Mouse (Mus musculus): ENCODE measurements around the gene Rcn3. TPM values are rescaled to one million over a fixed set of nuclear protein-coding genes. Genes with fewer than 3 reads are reported as not detected.

Gene Rcn3
- polyA plus RNA-seq, 1 experiment from 2014 or later, result 362 TPM

- no peaks in the 10 kb centered on the region for H3K27me3 ChIP-seq
- no peak overlapping the region for H3K27ac ChIP-seq
- H3K4me1 ChIP-seq, result peaks cover 41% of the 10 kb centered on the region
- ATAC-seq (replicated peaks; ENCODE audit: low FRiP score), result no peak
- H3K36me3 ChIP-seq, result peaks cover 69% of the 10 kb centered on the region
- H3K4me3 ChIP-seq (replicated peaks), result no peak overlapping the region
- no peak overlapping the region for H3K9ac ChIP-seq
- WGBS, result 90% methylated on average over 23 of the region's 23 CpGs
- H3K9me3 ChIP-seq (replicated peaks), result no peaks in the 10 kb centered on the region
- no peak overlapping the region for H3K4me2 ChIP-seq
Measured at GRCm38 (mm10) chr7:45048923-45049657, 42.9 kb downstream of the Rcn3 start.

- H3K9ac ChIP-seq, result no peak overlapping the region
- H3K36me3 ChIP-seq, result peaks cover 78% of the 10 kb centered on the region
- H3K4me2 ChIP-seq, result no peak overlapping the region
- no peak overlapping the region for H3K4me3 ChIP-seq (replicated peaks)
- H3K9me3 ChIP-seq (replicated peaks), result no peaks in the 10 kb centered on the region
- peaks cover 36% of the 10 kb centered on the region for H3K4me1 ChIP-seq
- ATAC-seq (replicated peaks; ENCODE audit: low FRiP score), result no peak
- H3K27me3 ChIP-seq, result no peaks in the 10 kb centered on the region
- H3K27ac ChIP-seq, result no peak overlapping the region
- WGBS, result 93% methylated on average over 38 of the region's 38 CpGs
Measured at GRCm38 (mm10) chr7:45048001-45048890, 43.8 kb downstream of the Rcn3 start.

- Histone ChIP-seq H3K36me3 (peaks cover 85% of the 10 kb centered on the region), H3K9me3 (replicated peaks) (no peaks in the 10 kb centered on the region), H3K9ac (no peak overlapping the region), H3K27me3 (no peaks in the 10 kb centered on the region), H3K27ac (no peak overlapping the region), H3K4me1 (peaks cover 36% of the 10 kb centered on the region), H3K4me2 (no peak overlapping the region), H3K4me3 (replicated peaks) (no peak overlapping the region)
- ATAC-seq (replicated peaks; ENCODE audit: low FRiP score), result no peak
- 96% methylated on average over 14 of the region's 14 CpGs for WGBS
Measured at GRCm38 (mm10) chr7:45047491-45047890, 44.5 kb downstream of the Rcn3 start.

- no peak overlapping the region for H3K4me2 ChIP-seq
- no peaks in the 10 kb centered on the region for H3K9me3 ChIP-seq (replicated peaks)
- H3K27me3 ChIP-seq, result no peaks in the 10 kb centered on the region
- no peak overlapping the region for H3K9ac ChIP-seq
- H3K4me1 ChIP-seq, result peaks cover 35% of the 10 kb centered on the region
- H3K27ac ChIP-seq, result no peak overlapping the region
- H3K36me3 ChIP-seq, result peaks cover 91% of the 10 kb centered on the region
- no peak overlapping the region for H3K4me3 ChIP-seq (replicated peaks)
- no peak for ATAC-seq (replicated peaks; ENCODE audit: low FRiP score)
- 94% methylated on average over 26 of the region's 26 CpGs for WGBS
Measured at GRCm38 (mm10) chr7:45046853-45047350, 45.1 kb downstream of the Rcn3 start.

- 91% methylated on average over 22 of the region's 22 CpGs for WGBS
- Histone ChIP-seq H3K4me2 (no peak overlapping the region), H3K27ac (no peak overlapping the region), H3K36me3 (peaks cover 99% of the 10 kb centered on the region), H3K4me3 (replicated peaks) (no peak overlapping the region), H3K4me1 (peaks cover 23% of the 10 kb centered on the region), H3K9ac (no peak overlapping the region), H3K27me3 (no peaks in the 10 kb centered on the region), H3K9me3 (replicated peaks) (no peaks in the 10 kb centered on the region)
- no peak for ATAC-seq (replicated peaks; ENCODE audit: low FRiP score)
Measured at GRCm38 (mm10) chr7:45045741-45046140, 46.3 kb downstream of the Rcn3 start.

- Histone ChIP-seq H3K9me3 (replicated peaks) (no peaks in the 10 kb centered on the region), H3K4me3 (replicated peaks) (no peak overlapping the region), H3K4me1 (0 out of 2 replicates have a peak, but pooled peaks cover 7% of the 10 kb centered on the region), H3K4me2 (no peak overlapping the region), H3K27ac (no peak overlapping the region), H3K36me3 (peaks cover 100% of the 10 kb centered on the region), H3K27me3 (no peaks in the 10 kb centered on the region), H3K9ac (no peak overlapping the region)
- no peak for ATAC-seq (replicated peaks; ENCODE audit: low FRiP score)
- WGBS, result 90% methylated on average over 14 of the region's 14 CpGs
Measured at GRCm38 (mm10) chr7:45043307-45043706, 48.7 kb downstream of the Rcn3 start.

- ATAC-seq (replicated peaks; ENCODE audit: low FRiP score), result no peak
- Histone ChIP-seq H3K4me1 (no peaks in the 10 kb centered on the region), H3K9me3 (replicated peaks) (no peaks in the 10 kb centered on the region), H3K27ac (no peak overlapping the region), H3K27me3 (no peaks in the 10 kb centered on the region), H3K4me2 (no peak overlapping the region), H3K4me3 (replicated peaks) (no peak overlapping the region), H3K9ac (no peak overlapping the region), H3K36me3 (peaks cover 100% of the 10 kb centered on the region)
- 91% methylated on average over 9 of the region's 9 CpGs for WGBS
Measured at GRCm38 (mm10) chr7:45040851-45041250, 51.2 kb downstream of the Rcn3 start.

GRCm38 (mm10) chr7:45038411-45038810 lies 53.6 kb downstream of the Rcn3 start:
- ATAC-seq (replicated peaks; ENCODE audit: low FRiP score), result no peak
- H3K4me3 ChIP-seq (replicated peaks), result no peak overlapping the region
- no peak overlapping the region for H3K27ac ChIP-seq
- H3K36me3 ChIP-seq, result peaks cover 100% of the 10 kb centered on the region
- no peaks in the 10 kb centered on the region for H3K4me1 ChIP-seq
- H3K9ac ChIP-seq, result no peak overlapping the region
- H3K4me2 ChIP-seq, result no peak overlapping the region
- no peaks in the 10 kb centered on the region for H3K27me3 ChIP-seq
- 92% methylated on average over 9 of the region's 9 CpGs for WGBS
- H3K9me3 ChIP-seq (replicated peaks), result no peaks in the 10 kb centered on the region

- no peaks in the 10 kb centered on the region for H3K27me3 ChIP-seq
- no peaks in the 10 kb centered on the region for H3K9me3 ChIP-seq (replicated peaks)
- no peak for ATAC-seq (replicated peaks; ENCODE audit: low FRiP score)
- H3K36me3 ChIP-seq, result peaks cover 100% of the 10 kb centered on the region
- no peak overlapping the region for H3K4me2 ChIP-seq
- no peak overlapping the region for H3K27ac ChIP-seq
- WGBS, result 73% methylated on average over 7 of the region's 7 CpGs
- no peak overlapping the region for H3K9ac ChIP-seq
- H3K4me1 ChIP-seq, result no peaks in the 10 kb centered on the region
- no peak overlapping the region for H3K4me3 ChIP-seq (replicated peaks)
Measured at GRCm38 (mm10) chr7:45037720-45038361, 54.2 kb downstream of the Rcn3 start.

- Histone ChIP-seq H3K27ac (no peak overlapping the region), H3K36me3 (peaks cover 100% of the 10 kb centered on the region), H3K4me2 (no peak overlapping the region), H3K9me3 (replicated peaks) (no peaks in the 10 kb centered on the region), H3K27me3 (no peaks in the 10 kb centered on the region), H3K9ac (no peak overlapping the region), H3K4me3 (replicated peaks) (no peak overlapping the region), H3K4me1 (no peaks in the 10 kb centered on the region)
- WGBS, result 82% methylated on average over 11 of the region's 11 CpGs
- ATAC-seq (replicated peaks; ENCODE audit: low FRiP score), result no peak
Measured at GRCm38 (mm10) chr7:45036702-45037101, 55.3 kb downstream of the Rcn3 start.

- ATAC-seq (replicated peaks; ENCODE audit: low FRiP score), result no peak
- Histone ChIP-seq H3K4me1 (no peaks in the 10 kb centered on the region), H3K36me3 (peaks cover 100% of the 10 kb centered on the region), H3K4me2 (no peak overlapping the region), H3K27me3 (no peaks in the 10 kb centered on the region), H3K9me3 (replicated peaks) (no peaks in the 10 kb centered on the region), H3K4me3 (replicated peaks) (no peak overlapping the region), H3K27ac (no peak overlapping the region), H3K9ac (no peak overlapping the region)
- 90% methylated on average over 3 of the region's 3 CpGs for WGBS
Measured at GRCm38 (mm10) chr7:45035631-45036030, 56.4 kb downstream of the Rcn3 start.
